21 mouse cellular contexts compared by ENCODE assay signal in genomic region chr11:116150960-116151359, GRCm38 (mm10). TPM values are rescaled to one million over a fixed set of nuclear protein-coding genes. Genes with fewer than 3 reads are reported as not detected.
DNase-seq lines count a peak whose midpoint lies in the region; ATAC-seq lines count a peak whose summit lies in the region.
"Had no signal": no experiment of that assay in that cellular context is flagged by ENCODE, and none has a peak within 500 bp of the region (broad histone marks: within the 10 kb centered on the region; RNA-seq: fewer than 3 reads in every experiment).

No protein-coding gene starts in this region.

- 0 out of 2 replicates have a peak, but pooled peaks cover 11% of the 10 kb centered on the region for H3K4me1 ChIP-seq in heart, embryonic 12.5 days (replicated peaks)
- H3K4me1 ChIP-seq in erythroblast, embryonic 14.5 days (ENCODE audit: control insufficient read depth): peaks cover 43% of the 10 kb centered on the region
- peaks cover 34% of the 10 kb centered on the region for H3K4me1 ChIP-seq in liver, embryonic 15.5 days (replicated peaks)
- H3K4me1 ChIP-seq: embryonic facial prominence, embryonic 13.5 days had no signal

- peak; percentile 74 for ATAC-seq in heart, embryonic 12.5 days (ENCODE audit: insufficient number of reproducible peaks, low FRiP score)
- peak; percentile 93 for ATAC-seq in liver, embryonic 15.5 days (ENCODE audit: insufficient read depth)
- ATAC-seq: forebrain, postnatal 0 days; midbrain, embryonic 16.5 days had no signal

- H3K4me3 ChIP-seq in heart, embryonic 12.5 days: no peak overlapping the region
- H3K4me3 ChIP-seq in erythroblast, embryonic 14.5 days (replicated peaks): peak overlapping the region; percentile 8
- no peak overlapping the region for H3K4me3 ChIP-seq in liver, embryonic 15.5 days (replicated peaks)
- H3K4me3 ChIP-seq: embryonic facial prominence, embryonic 13.5 days; forebrain, embryonic 10.5 days; gastrocnemius, adult 2 months; heart, embryonic 15.5 days; megakaryocyte, embryonic 14.5 days had no signal

- DNase-seq in heart, postnatal 36 days: no peak
- peak; percentile 60 to 70 for DNase-seq in spleen, postnatal 4 days (ENCODE audit: low spot score in 2 of 2)
- DNase-seq in left cerebral cortex, postnatal 25 days (ENCODE audit: low spot score in 2 of 2): no peak
- no peak for DNase-seq in Muller cell, postnatal 12 days (ENCODE audit: inconsistent ontology term)
- DNase-seq: cerebellum, postnatal 14 days; forebrain, postnatal 0 days; gastrocnemius, adult 2 months; kidney, adult 11 months; left cerebral cortex, postnatal 4 days; lung, postnatal 14 days; right cerebral cortex, postnatal 14 days; thymus, postnatal 4 days had no signal

- no peaks in the 10 kb centered on the region for H3K27me3 ChIP-seq in heart, embryonic 12.5 days (replicated peaks)
- H3K27me3 ChIP-seq in erythroblast, embryonic 14.5 days (ENCODE audit: control insufficient read depth): no peaks in the 10 kb centered on the region
- H3K27me3 ChIP-seq in liver, embryonic 15.5 days: no peaks in the 10 kb centered on the region
- H3K27me3 ChIP-seq: CH12.LX; embryonic facial prominence, embryonic 13.5 days; heart, embryonic 15.5 days; megakaryocyte, embryonic 14.5 days had no signal

- H3K4me2 ChIP-seq in heart, embryonic 12.5 days: no peak overlapping the region
- peak overlapping the region; percentile 36 for H3K4me2 ChIP-seq in liver, embryonic 15.5 days
- H3K4me2 ChIP-seq: embryonic facial prominence, embryonic 13.5 days; heart, embryonic 15.5 days had no signal

- no peak overlapping the region for H3K9ac ChIP-seq in heart, embryonic 12.5 days
- H3K9ac ChIP-seq in liver, embryonic 15.5 days: no peak overlapping the region
- H3K9ac ChIP-seq: embryonic facial prominence, embryonic 13.5 days; forebrain, postnatal 0 days; heart, embryonic 15.5 days had no signal

- H3K36me3 ChIP-seq in heart, embryonic 12.5 days: peaks cover 100% of the 10 kb centered on the region
- peaks cover 98% of the 10 kb centered on the region for H3K36me3 ChIP-seq in erythroblast, embryonic 14.5 days (ENCODE audit: control insufficient read depth)
- peaks cover 47% of the 10 kb centered on the region for H3K36me3 ChIP-seq in liver, embryonic 15.5 days (replicated peaks)

- no peak overlapping the region for H3K27ac ChIP-seq in heart, embryonic 12.5 days (ENCODE audit: poor library complexity, severe bottlenecking)
- peak overlapping the region; percentile 82 for H3K27ac ChIP-seq in liver, embryonic 15.5 days (replicated peaks)
- H3K27ac ChIP-seq: embryonic facial prominence, embryonic 13.5 days; forebrain, embryonic 10.5 days; gastrocnemius, adult 2 months; heart, embryonic 15.5 days had no signal

- intact Hi-C loops in heart, postnatal 36 days (cut with DNase I): no loop called here
- intact Hi-C loops in left cerebral cortex, postnatal 25 days (cut with DNase I): no loop called here

- WGBS in heart, embryonic 12.5 days: 79% methylated on average over 2 of the region's 2 CpGs
- 53% methylated on average over 2 of the region's 2 CpGs for WGBS in liver, embryonic 15.5 days (ENCODE audit: insufficient replicate concordance)

- H3K9me3 ChIP-seq in heart, embryonic 12.5 days (replicated peaks): no peaks in the 10 kb centered on the region
- H3K9me3 ChIP-seq in erythroblast, embryonic 14.5 days (ENCODE audit: control insufficient read depth, low read length): peaks cover 3% of the 10 kb centered on the region; the same call in 1 of the 2 replicates
- H3K9me3 ChIP-seq in liver, embryonic 15.5 days (replicated peaks): no peaks in the 10 kb centered on the region
- H3K9me3 ChIP-seq: embryonic facial prominence, embryonic 13.5 days; forebrain, embryonic 10.5 days; heart, embryonic 15.5 days; megakaryocyte, embryonic 14.5 days had no signal

RNA-seq across cellular contexts. Expression of gene Mrpl38, which starts 12.3 kb away (rescaled TPM):
- 85.0 and 89.1 TPM in 2 replicates for polyA plus RNA-seq in heart, embryonic 12.5 days (2016; fragmentation: Nextera tagmentation; extraction: Ambion mirVana)
- 10 to 100 TPM; 62.9 to 63.4 TPM for total RNA-seq in heart, postnatal 36 days (2021)
- 7.7 and 8.4 TPM in 2 replicates for polyA plus RNA-seq in erythroblast, embryonic 14.5 days (2012)
- polyA plus RNA-seq in liver, embryonic 15.5 days (2015; fragmentation: Nextera tagmentation; extraction: Ambion mirVana): 48.8 and 51.1 TPM in 2 replicates
- total RNA-seq in left cerebral cortex, postnatal 25 days (2021): 10 to 100 TPM; 53.0 to 53.8 TPM

RNA-seq across cellular contexts. Expression of gene Fbf1, which starts 17.0 kb away (rescaled TPM):
- polyA plus RNA-seq in heart, embryonic 12.5 days (2016; fragmentation: Nextera tagmentation; extraction: Ambion mirVana): 37.2 and 37.5 TPM in 2 replicates
- total RNA-seq in heart, postnatal 36 days (2021): 10 to 100 TPM; 13.2 to 16.2 TPM
- 1.1 and 1.3 TPM in 2 replicates for polyA plus RNA-seq in erythroblast, embryonic 14.5 days (2012)
- polyA plus RNA-seq in liver, embryonic 15.5 days (2015; fragmentation: Nextera tagmentation; extraction: Ambion mirVana): 6.1 and 7.5 TPM in 2 replicates
- total RNA-seq in left cerebral cortex, postnatal 25 days (2021): 10 to 100 TPM; 72.8 to 82.1 TPM

RNA-seq across cellular contexts. Expression of gene Trim65, which starts 20.0 kb away (rescaled TPM):
- 4.7 and 4.9 TPM in 2 replicates for polyA plus RNA-seq in heart, embryonic 12.5 days (2016; fragmentation: Nextera tagmentation; extraction: Ambion mirVana)
- total RNA-seq in heart, postnatal 36 days (2021): 1 to 10 TPM; 7.4 to 7.6 TPM
- polyA plus RNA-seq in erythroblast, embryonic 14.5 days (2012): 0.04 and 0.08 TPM in 2 replicates
- polyA plus RNA-seq in liver, embryonic 15.5 days (2015; fragmentation: Nextera tagmentation; extraction: Ambion mirVana): 1.2 and 1.5 TPM in 2 replicates
- 1 to 10 TPM; 7.0 to 7.1 TPM for total RNA-seq in left cerebral cortex, postnatal 25 days (2021)

RNA-seq across cellular contexts. Expression of gene Trim47, which starts 23.9 kb away (rescaled TPM):
- 54.8 and 58.2 TPM in 2 replicates for polyA plus RNA-seq in heart, embryonic 12.5 days (2016; fragmentation: Nextera tagmentation; extraction: Ambion mirVana)
- total RNA-seq in heart, postnatal 36 days (2021): 10 to 100 TPM; 25.2 to 34.2 TPM
- polyA plus RNA-seq in erythroblast, embryonic 14.5 days (2012): 0.10 and 0.17 TPM in 2 replicates
- 5.4 and 7.6 TPM in 2 replicates for polyA plus RNA-seq in liver, embryonic 15.5 days (2015; fragmentation: Nextera tagmentation; extraction: Ambion mirVana)
- total RNA-seq in left cerebral cortex, postnatal 25 days (2021): 1 to 10 TPM; 7.0 to 7.4 TPM

RNA-seq across cellular contexts. Expression of gene Ten1, which starts 47.7 kb away (rescaled TPM):
- polyA plus RNA-seq in heart, embryonic 12.5 days (2016; fragmentation: Nextera tagmentation; extraction: Ambion mirVana): 74.9 and 75.5 TPM in 2 replicates
- total RNA-seq in heart, postnatal 36 days (2021): 10 to 100 TPM; 10.5 to 20.1 TPM
- polyA plus RNA-seq in erythroblast, embryonic 14.5 days (2012): 7.6 and 10.2 TPM in 2 replicates
- 27.5 and 33.1 TPM in 2 replicates for polyA plus RNA-seq in liver, embryonic 15.5 days (2015; fragmentation: Nextera tagmentation; extraction: Ambion mirVana)
- 10 to 100 TPM; 40.6 to 42.4 TPM for total RNA-seq in left cerebral cortex, postnatal 25 days (2021)

Comparison
In these comparisons a context has a peak if more than half of its experiments do, and no peak if none do; other contexts are left out.
1. DNase-seq: peak in spleen, postnatal 4 days (2 of 2); none in heart, postnatal 36 days (0 of 2), left cerebral cortex, postnatal 25 days (0 of 2) and Muller cell, postnatal 12 days (single experiment).